Mouse (Mus musculus): ENCODE data around the gene Myl6.

GRCm38 (mm10) chr10:128490912-128491311 is 3.0 kb downstream of the Myl6 start:
- TF ChIP-seq TCF12 (IDR thresholded peaks at IDR 0.05; ENCODE audit: insufficient read depth, poor library complexity, severe bottlenecking) (no peak), POLR2A (IDR thresholded peaks at IDR 0.05; ENCODE audit: insufficient read length, low read depth) (no peak)
